Mouse (Mus musculus) adrenal gland, postnatal 10 days (tissue): Measurements from ENCODE around the gene Dach2. TPM values are rescaled to one million over a fixed set of nuclear protein-coding genes. Genes with fewer than 3 reads are reported as not detected.
"Not testable (repeated sequence)": the region's sequence is repeated elsewhere in the genome, so short reads cannot be mapped to it uniquely, and the experiment has no call there.

Experiments used
- DNase-seq: peaks from one replicate; pipeline ENCODE4 v3.0.0; 2021; ENCODE audit warnings: mixed read lengths
- long read RNA-seq, 2 experiments: library from polyadenylated mRNA; stranded (forward); transcript quantifications; one replicate each; pipeline ENCODE4 v2.0.0; 2021
- total RNA-seq, 2 experiments: library from RNA; stranded (reverse); gene quantifications; 2 replicates each; pipeline ENCODE4 v1.2.3; 2021

The Dach2 gene
- total RNA-seq: 1 to 10 TPM in 1 of 2 experiments, under 1 TPM in 1; 0.81 to 1.5 TPM
- long read RNA-seq, experiment 1, partial matches to known transcripts: 1 of 1 reads
- long read RNA-seq, experiment 1, other reads (novel, unspliced or antisense): 0 of 1 reads
- long read RNA-seq, experiment 2, partial matches to known transcripts: 0 of 1 reads
- long read RNA-seq, experiment 2, other reads (novel, unspliced or antisense): 0 of 1 reads

DNA sequence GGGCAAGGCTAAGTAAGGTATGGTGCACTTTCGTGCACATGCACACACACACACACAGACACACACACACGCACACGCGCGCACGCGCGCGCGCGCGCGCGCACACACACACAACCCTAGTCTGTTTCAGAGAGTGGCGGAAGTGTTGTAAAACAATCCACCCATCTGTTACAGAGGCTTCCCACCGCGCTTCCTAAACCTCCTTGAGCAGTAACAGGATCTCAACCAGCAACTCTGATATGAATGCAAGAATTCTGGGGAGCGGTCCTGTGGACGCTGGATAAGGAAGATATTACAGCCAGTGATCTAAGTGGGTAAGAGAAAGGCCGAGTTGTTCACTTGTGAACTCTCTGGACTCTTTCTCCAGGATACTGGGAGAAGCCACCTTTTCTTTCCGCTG, at the start of gene Dach2:
Gene Dach2, plus strand, starts transcription at position 107 of the 400 bp plus-strand sequence.
- DNase-seq: peak; percentile 2

DNA sequence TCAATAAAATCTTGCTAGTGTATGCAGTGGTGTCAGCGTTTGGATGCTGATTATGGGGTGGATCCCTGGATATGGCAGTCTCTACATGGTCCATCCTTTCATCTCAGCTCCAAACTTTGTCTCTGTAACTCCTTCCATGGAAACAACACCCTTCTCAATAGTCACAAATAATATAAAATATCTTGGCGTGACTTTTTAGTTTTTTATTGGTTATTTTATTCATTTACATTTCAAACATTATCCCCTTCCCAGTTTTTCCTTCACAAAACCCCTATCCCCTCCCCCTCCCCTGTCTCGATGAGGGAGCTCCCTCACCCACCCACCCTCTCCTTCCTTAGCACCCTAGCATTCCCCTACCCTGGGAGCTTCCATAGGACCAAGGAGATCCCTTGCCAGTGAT, 44.9 kb upstream of the Dach2 start:
- DNase-seq: not testable (repeated sequence)

GRCm38 (mm10) chrX:113298031-113298430, 721 bp downstream of the Dach2 start:
- peak; percentile 74 for DNase-seq

- DNase-seq: peak; percentile 1
Observed at GRCm38 (mm10) chrX:113298468-113298867, 1.2 kb downstream of the Dach2 start.

GRCm38 (mm10) chrX:113304323-113304722, 7.0 kb downstream of the Dach2 start:
- DNase-seq: no peak

DNA sequence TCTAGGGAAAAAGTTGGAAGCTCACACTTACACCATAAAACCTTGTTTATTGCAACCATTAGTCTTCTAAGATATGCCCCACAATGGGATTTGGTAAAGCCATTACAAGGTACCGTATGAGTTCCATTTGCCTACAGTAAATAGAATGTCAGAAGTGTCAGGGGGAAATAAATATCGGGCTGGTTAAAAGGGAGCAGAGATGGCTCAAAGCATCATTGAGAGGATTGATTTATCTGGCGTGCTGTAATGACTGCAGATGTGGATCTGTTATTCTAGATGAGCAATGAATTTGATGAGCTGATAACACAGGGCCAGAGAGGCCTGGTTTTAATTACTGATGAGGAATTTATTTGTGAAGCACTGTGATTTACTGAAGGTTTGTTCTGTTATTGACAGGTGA, 40.8 kb downstream of the Dach2 start:
- DNase-seq: no peak

- no peak for DNase-seq
Observed at GRCm38 (mm10) chrX:113394417-113394816, 97.1 kb downstream of the Dach2 start.

GRCm38 (mm10) chrX:113408756-113409155, 111.4 kb downstream of the Dach2 start:
- no peak for DNase-seq

- DNase-seq: no peak
Observed at GRCm38 (mm10) chrX:113421517-113422187, 124.3 kb downstream of the Dach2 start.

- DNase-seq: no peak
Observed at GRCm38 (mm10) chrX:113482131-113482530, 184.8 kb downstream of the Dach2 start.

DNA sequence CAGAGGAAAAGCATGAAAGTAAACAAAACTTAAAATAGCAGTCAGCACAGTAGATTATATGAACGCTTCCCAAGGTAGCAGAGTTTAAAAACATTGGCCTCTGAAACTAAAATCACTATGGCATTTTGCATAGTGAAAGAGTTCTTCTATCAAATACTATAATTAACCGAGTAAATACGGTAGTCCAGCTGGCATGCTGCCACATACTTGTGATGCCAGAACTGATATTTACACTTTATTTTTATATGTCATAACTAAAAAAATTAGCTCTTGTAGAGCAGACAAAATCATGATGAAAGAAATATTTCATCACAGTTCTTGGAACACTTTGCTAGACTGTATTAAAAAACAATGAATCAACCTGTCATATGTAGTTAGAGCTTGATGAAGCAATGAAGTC, 247.8 kb downstream of the Dach2 start:
- peak; percentile 50 for DNase-seq

DNA sequence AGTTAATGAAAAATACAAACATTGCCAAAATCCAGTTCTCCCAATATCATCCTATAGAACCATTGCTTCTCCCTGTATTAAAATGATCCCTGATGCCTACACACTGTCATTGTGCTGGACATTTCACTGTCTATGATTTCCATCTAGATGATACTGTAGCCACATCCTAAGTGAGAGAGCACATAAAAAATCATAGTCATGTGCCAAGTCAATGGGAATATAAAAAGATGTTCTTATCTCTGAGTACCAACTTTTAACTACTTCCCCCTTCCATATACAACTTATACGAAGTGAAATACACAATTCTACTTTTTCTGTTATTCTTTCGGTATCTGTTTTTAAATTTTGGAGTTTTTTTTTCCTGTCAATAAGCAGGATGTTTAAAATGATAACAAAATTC, 266.6 kb downstream of the Dach2 start:
- DNase-seq: no peak

DNA sequence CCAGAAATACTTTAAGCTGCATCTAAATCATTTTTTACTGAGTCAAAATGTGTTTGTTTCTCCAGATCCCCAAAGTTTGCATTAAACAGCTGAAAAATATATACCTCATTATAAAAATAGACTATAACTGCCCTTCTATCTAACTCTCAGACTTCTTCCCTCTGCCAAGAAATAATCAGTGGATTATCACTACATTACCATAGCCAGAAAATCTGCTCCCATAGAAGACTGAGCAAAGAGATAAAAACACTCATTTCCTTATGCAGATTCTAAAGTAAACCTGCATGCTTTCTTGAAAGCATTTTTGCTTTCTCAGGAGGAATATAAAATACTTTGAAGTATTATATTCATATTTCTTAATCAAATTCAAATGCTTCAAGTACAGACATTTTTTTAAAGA, 368.8 kb downstream of the Dach2 start:
- DNase-seq: no peak

DNA sequence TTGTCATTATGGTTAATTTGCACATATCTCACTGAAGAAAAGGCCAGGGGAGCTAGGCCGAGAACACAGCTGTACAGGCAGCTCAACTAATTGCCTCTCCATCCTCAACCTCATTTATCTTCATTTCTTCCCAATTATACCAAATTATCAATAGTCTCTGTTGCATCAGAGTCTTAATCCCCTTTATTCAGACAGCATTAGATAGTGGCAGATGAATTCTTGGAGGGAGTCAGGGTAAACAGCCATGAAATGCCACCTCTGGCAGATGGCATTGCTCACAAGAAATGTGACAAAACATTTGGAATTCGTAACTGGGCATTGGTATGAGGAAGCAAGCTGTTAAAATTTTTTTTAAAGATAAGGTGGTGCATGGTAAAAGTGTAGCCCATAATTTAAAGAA, 389.9 kb downstream of the Dach2 start:
- no peak for DNase-seq

DNA sequence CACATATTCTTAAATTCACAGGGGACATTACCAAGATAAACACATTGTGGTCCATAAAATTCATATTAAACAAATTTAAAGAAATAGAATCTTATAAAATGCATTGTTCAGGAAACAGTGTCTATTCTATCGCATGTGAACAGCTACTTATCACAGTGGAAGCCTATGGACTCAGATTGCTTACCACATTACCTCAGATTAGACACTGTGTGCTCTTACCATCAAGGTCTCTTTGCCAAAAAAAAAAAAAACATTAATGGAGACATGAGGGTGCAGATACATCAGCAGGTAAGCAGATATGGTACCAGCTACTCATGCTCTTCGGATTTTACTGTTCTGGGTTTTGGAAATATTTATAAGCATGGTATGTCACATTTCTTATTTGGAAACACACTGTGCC, 415.1 kb downstream of the Dach2 start:
- no peak for DNase-seq

DNA sequence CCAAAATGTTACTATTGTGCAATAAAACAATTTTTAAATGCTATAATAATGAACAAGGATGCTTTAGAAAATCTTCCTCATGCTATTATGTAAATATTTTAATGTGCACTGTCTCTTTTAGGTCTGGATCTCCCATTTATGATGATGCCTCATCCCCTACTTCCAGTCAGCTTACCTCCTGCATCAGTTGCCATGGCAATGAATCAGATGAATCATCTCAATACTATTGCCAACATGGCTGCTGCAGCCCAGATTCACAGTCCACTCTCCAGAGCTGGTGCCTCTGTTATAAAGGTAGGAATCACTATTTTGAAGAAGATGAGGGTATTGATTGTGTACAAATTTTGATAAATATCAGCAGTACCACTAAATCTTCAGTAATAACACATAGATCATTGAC, 426.8 kb downstream of the Dach2 start:
- DNase-seq: no peak

DNA sequence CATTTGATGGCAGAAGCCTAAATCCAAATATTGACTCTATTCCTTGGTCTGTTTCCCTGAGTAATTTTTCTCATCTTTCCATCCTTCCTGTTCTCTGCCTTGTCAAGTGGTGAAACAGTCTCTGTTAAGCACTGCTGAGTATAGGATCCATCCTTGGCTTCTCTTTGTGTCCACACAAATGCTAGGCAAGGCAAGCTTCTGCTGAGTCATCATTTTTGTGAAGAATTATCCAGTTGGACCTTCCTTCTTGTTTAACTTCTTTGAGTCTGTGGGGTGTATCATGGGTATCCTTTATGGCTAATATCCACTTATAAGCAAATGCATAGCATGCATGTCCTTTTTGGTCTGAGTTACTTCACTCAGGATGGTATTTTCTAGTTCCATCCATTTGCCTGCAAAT, 449.8 kb downstream of the Dach2 start:
- DNase-seq: no peak

DNA sequence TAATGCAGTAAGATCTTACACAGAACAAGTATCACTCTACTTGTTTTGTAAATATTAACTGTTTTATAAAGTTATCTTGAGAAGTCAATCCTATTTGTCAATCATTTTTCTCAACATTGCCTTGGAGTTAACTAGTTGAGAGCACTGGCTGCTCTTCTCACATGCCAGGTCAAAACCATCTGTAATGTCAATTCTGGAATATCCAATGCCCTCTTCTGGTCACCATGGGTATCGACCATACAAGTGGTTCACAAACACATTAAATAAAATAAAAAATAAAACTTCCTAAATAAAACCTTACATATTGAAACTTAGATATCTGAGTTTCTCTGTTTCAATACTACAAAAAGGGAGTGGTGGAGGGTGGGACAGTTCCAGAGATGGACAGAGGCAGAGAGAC, 495.0 kb downstream of the Dach2 start:
- no peak for DNase-seq

DNA sequence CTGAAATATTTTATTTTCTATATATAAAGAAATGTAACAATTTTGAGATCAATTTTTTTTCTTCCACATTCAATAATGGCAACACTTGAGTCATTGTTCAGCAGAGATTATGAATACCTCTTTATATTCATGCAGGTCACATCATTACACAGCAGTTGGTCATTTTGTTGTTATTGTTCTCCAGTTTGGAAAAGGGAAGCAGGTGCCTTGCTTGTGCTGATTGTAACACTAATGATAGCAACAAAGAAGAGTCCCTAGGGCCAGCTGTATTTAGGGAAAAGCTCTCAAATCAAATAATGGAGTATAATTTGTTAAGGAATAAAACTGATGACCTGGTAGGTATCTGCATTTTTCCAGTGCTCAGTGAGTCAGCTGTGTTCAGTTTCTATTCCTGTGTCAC, 513.1 kb downstream of the Dach2 start:
- DNase-seq: no peak

DNA sequence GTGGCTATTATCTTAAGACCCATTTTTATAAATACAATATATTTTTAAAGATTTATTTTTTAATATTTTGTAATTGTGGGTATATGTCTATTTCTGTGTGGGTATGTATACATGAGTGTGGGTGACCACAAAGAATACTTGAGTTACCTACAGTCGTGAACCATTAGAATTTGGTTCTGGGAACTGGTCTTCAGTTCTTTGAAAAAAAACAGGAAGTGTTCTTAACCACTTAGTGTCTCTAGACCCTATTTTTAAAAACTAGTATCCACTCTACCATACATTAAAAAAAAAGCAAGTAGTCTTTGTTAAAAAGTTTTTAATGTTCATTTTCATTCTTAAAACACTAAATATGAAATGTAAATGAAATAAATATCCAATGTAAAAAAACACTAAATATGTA, 529.5 kb downstream of the Dach2 start:
- DNase-seq: no peak

DNA sequence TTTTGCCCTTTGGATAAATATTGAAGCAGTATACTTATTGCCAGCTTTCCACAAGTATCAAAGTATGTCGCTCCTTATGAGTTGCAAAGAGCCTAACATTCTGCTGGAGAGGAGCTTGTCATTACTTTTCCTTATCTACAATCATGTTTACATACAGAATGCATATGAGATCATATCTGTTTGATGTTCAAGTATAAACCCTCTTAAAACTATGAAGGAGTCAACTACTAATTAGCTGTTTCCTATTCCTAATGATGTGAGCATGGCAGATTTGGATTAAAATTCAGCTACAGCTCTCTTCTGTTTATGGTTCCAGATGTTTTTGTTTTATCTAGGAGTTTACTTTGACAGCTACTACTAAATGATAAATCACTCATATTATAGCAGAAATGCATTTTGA, 535.8 kb downstream of the Dach2 start:
- no peak for DNase-seq

GRCm38 (mm10) chrX:113867835-113868495, 570.7 kb downstream of the Dach2 start:
- no peak for DNase-seq
